Mouse (Mus musculus) olfactory bulb, adult 2 months (tissue): Measurements from ENCODE around the gene Chchd6.

ENCODE experiments used
- CTCF ChIP-seq: fragments of 200-500 bp; IDR thresholded peaks from 2 replicates; pipeline ENCODE4 v1.5.1; 2012; ENCODE audit warnings: low read depth, mild to moderate bottlenecking, low read length, moderate library complexity; ENCODE audit not compliant: insufficient read depth
- POLR2A ChIP-seq: fragments of 200-500 bp; IDR thresholded peaks from 2 replicates; pipeline ENCODE4 v1.6.1; 2012; ENCODE audit warnings: mild to moderate bottlenecking, low read depth, low read length, moderate library complexity; ENCODE audit not compliant: insufficient read depth

DNA sequence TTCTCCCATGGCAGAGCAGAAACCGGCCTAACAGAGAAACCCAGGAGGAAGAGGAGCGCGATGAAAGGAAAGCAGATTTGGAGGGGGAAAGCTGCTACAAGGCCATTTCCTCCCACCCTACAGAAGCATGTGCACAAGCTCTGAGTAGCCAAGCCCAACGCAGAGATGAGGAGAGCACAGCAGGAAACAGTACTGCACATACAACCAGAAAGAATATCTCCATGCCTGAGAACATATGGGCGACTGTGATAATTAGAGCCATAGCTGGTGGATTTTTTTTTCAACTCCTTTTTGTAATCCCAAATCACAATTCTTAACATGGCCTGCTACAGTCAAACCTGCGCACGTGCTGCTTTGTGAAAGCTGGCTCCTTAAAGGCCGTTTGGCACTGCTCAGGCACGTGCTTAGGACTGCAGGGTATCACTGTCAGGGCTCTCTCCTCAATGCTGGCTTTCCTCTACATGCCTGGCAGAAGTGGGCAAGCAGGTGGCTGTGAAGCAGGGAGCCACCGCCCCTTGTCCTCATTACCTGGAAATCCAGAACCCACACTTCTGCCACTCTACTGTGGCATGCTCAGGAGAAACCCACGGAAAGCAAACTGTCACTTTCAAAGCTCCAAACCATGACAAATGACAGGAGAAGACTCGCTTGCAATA lies 129.3 kb downstream of the Chchd6 start:
- TF ChIP-seq CTCF (no peak), POLR2A (no peak)
